Comparison of ENCODE assay signal across 9 mouse cellular contexts in genomic region chr16:18383756-18384155, GRCm38 (mm10). TPM values are rescaled to one million over a fixed set of nuclear protein-coding genes. Genes with fewer than 3 reads are reported as not detected.
DNase-seq lines count a peak whose midpoint lies in the region; ATAC-seq and TF ChIP-seq lines count a peak whose summit lies in the region.
"Had no signal": no experiment of that assay in that cellular context is flagged by ENCODE, and none has a peak within 500 bp of the region (broad histone marks: within the 10 kb centered on the region; RNA-seq: fewer than 3 reads in every experiment).

No protein-coding gene starts in this region.

- WGBS in heart, adult 2 months = 41% methylated on average over 3 of the region's 3 CpGs
- 7% methylated on average over 3 of the region's 3 CpGs for WGBS in midbrain, embryonic 12.5 days
- WGBS in midbrain, embryonic 15.5 days = 11% methylated on average over 3 of the region's 3 CpGs

- no peaks in the 10 kb centered on the region for H3K36me3 ChIP-seq in heart, adult 2 months (ENCODE audit: control insufficient read depth, insufficient read depth, low read length)
- no peaks in the 10 kb centered on the region for H3K36me3 ChIP-seq in midbrain, embryonic 12.5 days
- H3K36me3 ChIP-seq in midbrain, embryonic 15.5 days (replicated peaks) = no peaks in the 10 kb centered on the region
- H3K36me3 ChIP-seq: limb, embryonic 13.5 days had no signal

- H3K4me2 ChIP-seq in midbrain, embryonic 12.5 days (replicated peaks) = no peak overlapping the region
- H3K4me2 ChIP-seq in midbrain, embryonic 15.5 days = no peak overlapping the region
- H3K4me2 ChIP-seq: limb, embryonic 13.5 days had no signal

- TF ChIP-seq POLR2A in heart, adult 2 months (IDR thresholded peaks at IDR 0.05; ENCODE audit: insufficient read depth, low read depth, low read length) = no peak

- no peak for ATAC-seq in midbrain, embryonic 12.5 days (ENCODE audit: low FRiP score, low read depth)
- no peak for ATAC-seq in midbrain, embryonic 15.5 days (replicated peaks)

- no peak for DNase-seq in heart, adult 2 months
- no peak for DNase-seq in heart, postnatal 4 days
- DNase-seq in kidney, postnatal 10 days = peak; percentile 75
- DNase-seq in yolk sac, embryonic 10.5 days (ENCODE audit: low spot score) = peak; percentile 58
- no peak for DNase-seq in layer of hippocampus, adult 11-12 months (ENCODE audit: low spot score)
- no peak for DNase-seq in c-Kit-positive CD71-positive TER-119-positive erythroid progenitor cells, embryonic 14.5 days (ENCODE audit: low spot score)

- H3K9ac ChIP-seq in heart, adult 2 months (ENCODE audit: low read depth, low read length) = no peak overlapping the region
- no peak overlapping the region for H3K9ac ChIP-seq in midbrain, embryonic 12.5 days (replicated peaks)
- H3K9ac ChIP-seq in midbrain, embryonic 15.5 days = no peak overlapping the region
- H3K9ac ChIP-seq: limb, embryonic 13.5 days had no signal

- H3K27ac ChIP-seq in heart, adult 2 months = peak overlapping the region; percentile 4; the same call in 1 of the 2 replicates
- peak overlapping the region; percentile 20; the same call in 1 of the 2 replicates for H3K27ac ChIP-seq in midbrain, embryonic 12.5 days (replicated peaks)
- no peak overlapping the region for H3K27ac ChIP-seq in midbrain, embryonic 15.5 days
- H3K27ac ChIP-seq: limb, embryonic 13.5 days had no signal

- TF ChIP-seq CTCF in heart, adult 2 months (IDR thresholded peaks at IDR 0.05) = no peak

- peaks cover 4% of the 10 kb centered on the region for H3K4me1 ChIP-seq in heart, adult 2 months (ENCODE audit: control insufficient read depth, insufficient read depth, low read length)
- peaks cover 85% of the 10 kb centered on the region for H3K4me1 ChIP-seq in midbrain, embryonic 12.5 days
- H3K4me1 ChIP-seq in midbrain, embryonic 15.5 days = peaks cover 60% of the 10 kb centered on the region

- H3K27me3 ChIP-seq in heart, adult 2 months (ENCODE audit: control insufficient read depth, insufficient read depth, low read length) = no peaks in the 10 kb centered on the region
- H3K27me3 ChIP-seq in midbrain, embryonic 12.5 days = no peaks in the 10 kb centered on the region
- H3K27me3 ChIP-seq in midbrain, embryonic 15.5 days (replicated peaks) = no peaks in the 10 kb centered on the region
- H3K27me3 ChIP-seq: limb, embryonic 13.5 days had no signal

- TF ChIP-seq EP300 in heart, adult 2 months (IDR thresholded peaks at IDR 0.05; ENCODE audit: insufficient read depth, low read depth, low read length) = no peak

- H3K9me3 ChIP-seq in midbrain, embryonic 12.5 days = no peaks in the 10 kb centered on the region
- H3K9me3 ChIP-seq in midbrain, embryonic 15.5 days = no peaks in the 10 kb centered on the region
- H3K9me3 ChIP-seq: limb, embryonic 13.5 days had no signal

- H3K4me3 ChIP-seq in heart, adult 2 months = no peak overlapping the region
- H3K4me3 ChIP-seq in midbrain, embryonic 12.5 days = no peak overlapping the region
- H3K4me3 ChIP-seq in midbrain, embryonic 15.5 days = no peak overlapping the region
- H3K4me3 ChIP-seq: limb, embryonic 13.5 days had no signal

- H3K79me2 ChIP-seq in heart, adult 2 months (replicated peaks; ENCODE audit: control insufficient read depth, insufficient read depth, low read length) = no peaks in the 10 kb centered on the region

- intact Hi-C loops in heart, adult 2 months (cut with DNase I) = no loop called here

RNA-seq across cellular contexts. Expression of gene Arvcf, which starts 35.8 kb away (rescaled TPM):
- 10 to 100 TPM; 14.4 to 16.4 TPM for total RNA-seq in heart, adult 2 months (2021)
- 13.9 and 17.0 TPM in 2 replicates for polyA plus RNA-seq in heart, adult 2 months (2012; rRNA removed)
- 10 to 100 TPM; 43.5 to 44.2 TPM for total RNA-seq in heart, postnatal 4 days (2021)
- 129 and 134 TPM in 2 replicates for polyA plus RNA-seq in midbrain, embryonic 12.5 days (2016; fragmentation: Nextera tagmentation; extraction: Ambion mirVana)
- 94.4 and 99.5 TPM in 2 replicates for polyA plus RNA-seq in midbrain, embryonic 15.5 days (2015; fragmentation: Nextera tagmentation; extraction: Ambion mirVana)

RNA-seq across cellular contexts. Expression of gene Tango2, which starts 35.9 kb away (rescaled TPM):
- 100 to 1,000 TPM; 173 to 181 TPM for total RNA-seq in heart, adult 2 months (2021)
- polyA plus RNA-seq in heart, adult 2 months (2012; rRNA removed) = 283 and 382 TPM in 2 replicates
- 10 to 100 TPM; 47.0 to 48.8 TPM for total RNA-seq in heart, postnatal 4 days (2021)
- polyA plus RNA-seq in midbrain, embryonic 12.5 days (2016; fragmentation: Nextera tagmentation; extraction: Ambion mirVana) = 48.2 and 49.7 TPM in 2 replicates
- polyA plus RNA-seq in midbrain, embryonic 15.5 days (2015; fragmentation: Nextera tagmentation; extraction: Ambion mirVana) = 74.3 and 83.1 TPM in 2 replicates

RNA-seq across cellular contexts. Expression of gene Txnrd2, which starts 42.4 kb away (rescaled TPM):
- total RNA-seq in heart, adult 2 months (2021) = 10 to 100 TPM; 37.6 to 39.7 TPM
- 35.1 and 36.1 TPM in 2 replicates for polyA plus RNA-seq in heart, adult 2 months (2012; rRNA removed)
- total RNA-seq in heart, postnatal 4 days (2021) = 10 to 100 TPM; 26.7 to 29.0 TPM
- 22.5 and 23.8 TPM in 2 replicates for polyA plus RNA-seq in midbrain, embryonic 12.5 days (2016; fragmentation: Nextera tagmentation; extraction: Ambion mirVana)
- 34.0 and 35.5 TPM in 2 replicates for polyA plus RNA-seq in midbrain, embryonic 15.5 days (2015; fragmentation: Nextera tagmentation; extraction: Ambion mirVana)

RNA-seq across cellular contexts. Expression of gene Comt, which starts 42.9 kb away (rescaled TPM):
- total RNA-seq in heart, adult 2 months (2021) = 100 to 1,000 TPM; 139 to 150 TPM
- 208 and 236 TPM in 2 replicates for polyA plus RNA-seq in heart, adult 2 months (2012; rRNA removed)
- 100 to 1,000 TPM; 116 to 122 TPM for total RNA-seq in heart, postnatal 4 days (2021)
- polyA plus RNA-seq in midbrain, embryonic 12.5 days (2016; fragmentation: Nextera tagmentation; extraction: Ambion mirVana) = 54.9 and 60.1 TPM in 2 replicates
- polyA plus RNA-seq in midbrain, embryonic 15.5 days (2015; fragmentation: Nextera tagmentation; extraction: Ambion mirVana) = 104 and 107 TPM in 2 replicates

Comparison
In these comparisons a context has a peak if more than half of its experiments do, and no peak if none do; other contexts are left out.
1. DNase-seq: peak in kidney, postnatal 10 days (single experiment) and yolk sac, embryonic 10.5 days (single experiment); none in heart, adult 2 months (0 of 2), heart, postnatal 4 days (single experiment), layer of hippocampus, adult 11-12 months (single experiment) and c-Kit-positive CD71-positive TER-119-positive erythroid progenitor cells, embryonic 14.5 days (single experiment).